Mouse (Mus musculus) gonadal fat pad, adult 2 months (tissue): ENCODE results near the gene Arl8b. TPM values are rescaled to one million over a fixed set of nuclear protein-coding genes. Genes with fewer than 3 reads are reported as not detected.

Experiments used
- DNase-seq: peaks from one replicate; pipeline ENCODE4 v3.0.0-alpha.2; 2012; ENCODE audit warnings: low read depth
- polyA plus RNA-seq: library from polyadenylated mRNA; depleted of rRNA; stranded (reverse); fragments of >200 nt; gene quantifications from 2 replicates; pipeline ENCODE4 v1.2.3, GENCODE M21; 2012; rRNA removed

Arl8b gene
- 22.0 and 26.3 TPM in 2 replicates for polyA plus RNA-seq

DNA sequence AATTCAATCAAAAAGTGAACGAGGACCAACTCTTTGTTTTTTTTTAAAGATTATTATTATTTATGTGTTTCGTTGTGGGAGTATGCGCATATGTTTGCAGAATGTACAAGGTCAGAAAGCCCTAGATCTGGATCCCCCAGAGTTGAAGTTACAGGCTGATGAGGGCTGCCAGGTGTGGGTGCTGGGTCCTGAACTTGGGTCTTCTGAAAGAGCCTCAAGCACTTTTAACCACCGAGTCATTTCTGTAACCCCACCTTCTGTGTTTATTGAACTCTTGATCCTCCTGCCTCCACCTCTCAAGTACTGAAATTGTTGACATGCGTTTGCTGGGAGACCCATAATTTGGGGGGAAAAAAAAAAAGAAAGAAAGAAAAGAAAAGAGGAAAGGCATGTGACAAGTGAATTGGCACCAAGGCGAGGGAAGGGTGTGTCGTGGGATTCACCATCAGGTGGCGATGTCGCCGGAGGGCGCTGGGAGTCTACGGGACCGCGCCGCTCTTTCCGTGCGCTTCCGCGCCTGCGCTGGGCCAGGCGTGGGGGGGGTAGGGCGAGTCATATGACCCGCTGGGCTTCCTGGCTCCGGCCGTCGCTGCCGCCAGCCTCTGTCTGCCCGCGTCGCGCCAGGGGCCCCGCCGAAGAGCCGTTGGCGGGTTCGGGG lies at the start of gene Arl8b:
TSS of gene Arl8b (plus strand) at position 574 of the 658 bp plus-strand sequence.
- no peak for DNase-seq

DNA sequence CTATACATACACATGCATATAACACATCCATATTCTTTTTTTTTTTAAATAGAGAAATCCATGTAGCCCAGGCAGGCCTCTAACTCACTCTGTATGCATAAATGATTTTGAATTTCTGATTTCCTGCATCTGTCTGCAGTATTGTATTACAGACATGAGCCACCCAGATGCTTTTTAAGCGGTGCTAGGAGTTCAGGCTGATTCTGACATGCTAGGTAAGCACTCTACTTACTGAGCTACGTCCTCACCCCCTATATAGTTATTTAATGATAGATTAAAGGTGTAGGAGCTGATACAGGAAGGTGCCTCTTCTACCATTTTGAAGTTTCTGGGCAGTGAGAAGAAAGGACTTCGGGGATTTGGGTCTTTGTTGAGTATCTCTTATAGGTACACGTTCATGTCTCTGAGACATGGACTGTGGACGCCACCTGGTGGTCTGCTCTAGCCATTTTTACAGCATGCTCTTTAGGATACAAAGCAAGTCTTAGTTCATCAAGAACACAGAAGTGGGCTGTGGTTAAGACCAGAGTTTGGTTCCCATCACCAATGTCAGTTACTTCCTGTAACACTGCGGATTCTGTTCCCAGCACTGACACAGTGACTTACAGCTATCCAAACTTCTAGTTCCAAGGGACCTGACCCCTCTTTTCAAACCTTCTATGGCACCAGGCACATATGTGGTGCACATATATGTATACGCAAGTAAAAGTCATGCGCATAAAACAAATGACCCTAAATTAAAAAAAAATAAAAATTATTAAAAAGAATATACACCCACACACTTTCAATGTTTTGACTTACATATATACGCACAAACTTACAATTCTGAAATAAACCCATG lies 46.8 kb upstream of the Arl8b start:
- no peak for DNase-seq

DNA sequence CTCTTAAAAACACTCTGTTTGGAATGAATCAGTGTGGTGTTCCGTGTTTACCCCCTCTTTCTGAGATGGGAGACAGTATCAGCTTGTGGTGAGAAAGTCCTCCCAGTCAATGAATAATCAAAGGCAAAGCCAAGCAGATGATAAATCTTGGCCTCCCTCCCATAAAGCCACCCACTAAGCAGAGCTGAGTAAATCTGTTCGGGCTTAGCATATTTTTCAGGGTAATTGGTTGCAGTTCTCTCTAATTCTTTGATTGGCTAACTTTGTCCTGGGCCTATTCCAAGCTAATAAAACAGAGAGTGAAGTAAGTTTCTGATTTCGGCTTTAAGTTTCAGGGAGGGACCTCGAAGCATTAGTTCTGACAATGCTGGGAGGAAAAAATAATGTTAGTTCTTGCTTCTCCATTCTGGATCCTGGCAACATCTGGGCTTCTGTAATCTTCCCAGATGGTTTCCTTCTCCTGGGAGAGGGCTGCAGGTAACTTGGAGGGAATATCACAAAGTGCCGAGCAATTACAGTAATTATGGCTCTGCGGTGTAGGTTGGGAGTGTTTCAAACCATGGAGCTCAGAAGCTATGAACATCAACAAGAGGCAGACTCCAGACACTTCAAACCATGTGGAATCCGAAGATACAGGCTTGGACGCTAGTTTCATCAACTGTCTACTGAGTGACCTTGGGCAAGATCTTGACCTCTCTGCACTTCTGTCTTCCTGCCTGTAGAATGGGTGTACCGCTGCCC lies 44.3 kb upstream of the Arl8b start:
- DNase-seq: peak; percentile 38

DNA sequence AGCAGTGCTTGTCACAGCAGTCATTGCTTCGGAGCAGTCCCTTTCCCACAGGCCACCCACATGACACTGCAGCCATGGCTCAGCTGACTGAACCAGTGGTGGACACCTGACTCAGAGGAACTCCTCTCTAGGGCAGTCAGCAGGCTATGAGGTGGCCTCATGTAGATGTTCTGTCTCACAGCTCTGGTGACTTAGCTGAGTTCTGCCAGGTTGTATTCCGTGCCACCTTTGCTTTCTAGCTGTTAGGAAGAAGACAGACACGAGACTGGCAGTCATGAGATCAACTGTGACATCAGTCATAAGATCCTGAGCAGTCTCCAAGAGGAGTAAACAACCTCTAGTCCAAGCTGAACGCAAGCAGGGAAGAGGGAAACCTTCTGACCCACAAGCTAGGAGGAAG lies 42.3 kb upstream of the Arl8b start:
- no peak for DNase-seq

DNA sequence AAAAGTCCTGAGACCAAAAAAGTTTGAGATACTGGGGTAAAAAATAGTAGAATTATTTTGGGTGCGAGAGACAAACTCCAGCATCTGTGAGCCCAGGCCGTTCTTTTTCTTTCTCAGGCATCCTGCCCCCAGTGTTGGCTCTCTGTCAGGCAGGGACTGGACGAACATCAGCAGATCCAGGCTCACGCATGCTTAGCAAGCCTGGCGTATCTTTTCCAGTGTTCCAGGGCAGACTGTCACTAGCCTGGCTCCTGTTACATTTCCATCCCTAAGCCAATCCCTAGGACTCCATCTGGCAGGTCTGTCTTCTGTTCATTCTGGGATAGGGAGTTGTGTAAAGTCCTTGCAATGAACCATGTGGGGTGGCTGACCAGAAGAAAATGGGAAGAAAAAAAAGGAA lies 39.2 kb upstream of the Arl8b start:
- no peak for DNase-seq

DNA sequence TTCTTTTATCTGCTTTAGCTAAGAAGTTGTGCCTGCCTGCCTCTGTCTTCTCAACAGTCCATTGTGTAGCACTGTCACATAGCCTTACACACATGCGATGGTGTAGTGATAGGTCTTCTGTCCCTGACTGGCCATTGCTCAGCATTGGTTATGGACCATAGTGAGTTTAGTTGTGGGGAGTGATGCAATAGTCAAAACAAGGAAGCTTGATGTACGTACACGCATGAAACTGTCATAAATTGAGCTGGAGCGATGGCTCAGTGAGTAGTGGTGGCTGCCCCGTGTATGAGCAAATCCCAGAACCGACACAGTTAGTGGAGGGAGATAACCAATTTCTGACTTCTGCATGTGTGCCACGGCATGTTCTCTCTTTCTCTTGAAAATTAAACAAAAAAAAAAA lies 31.6 kb upstream of the Arl8b start:
- DNase-seq: no peak

DNA sequence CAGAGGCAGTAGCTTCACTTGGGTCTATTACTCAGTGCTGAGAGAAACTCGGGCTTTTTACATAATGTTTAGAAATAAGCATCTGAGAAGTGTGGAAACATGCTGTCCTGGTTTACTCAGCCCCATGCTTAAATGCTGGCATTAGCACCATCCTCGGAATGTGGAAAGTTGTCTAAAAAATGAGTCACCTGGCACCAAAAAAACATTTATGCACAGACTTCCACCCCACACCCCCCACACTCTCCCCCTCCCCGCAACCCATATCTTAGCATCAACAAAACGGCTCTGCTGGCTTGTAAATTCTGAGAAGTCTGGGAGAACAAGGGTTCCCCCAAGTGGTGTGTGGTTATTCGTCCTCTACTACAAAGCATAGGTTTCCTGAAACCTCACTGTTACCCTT lies 30.5 kb upstream of the Arl8b start:
- no peak for DNase-seq

DNA sequence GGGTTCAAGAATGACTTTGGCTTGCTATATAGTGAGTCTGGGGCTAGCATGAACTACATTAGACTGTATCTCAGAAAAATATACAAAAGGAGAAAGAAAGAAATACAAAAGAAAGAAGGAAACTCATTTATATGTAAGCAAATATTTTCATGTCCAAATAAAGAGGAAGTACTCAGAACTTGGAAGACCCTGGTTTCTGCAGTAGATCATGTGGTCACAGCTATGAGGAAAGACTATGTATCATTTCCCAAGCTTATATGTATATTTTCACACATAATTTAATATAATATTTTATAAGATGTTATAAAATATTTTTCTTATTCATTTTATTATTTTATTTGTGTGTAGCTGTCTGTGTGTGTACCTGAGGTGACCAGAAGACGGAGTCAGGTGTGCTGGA lies 29.4 kb upstream of the Arl8b start:
- no peak for DNase-seq

DNA sequence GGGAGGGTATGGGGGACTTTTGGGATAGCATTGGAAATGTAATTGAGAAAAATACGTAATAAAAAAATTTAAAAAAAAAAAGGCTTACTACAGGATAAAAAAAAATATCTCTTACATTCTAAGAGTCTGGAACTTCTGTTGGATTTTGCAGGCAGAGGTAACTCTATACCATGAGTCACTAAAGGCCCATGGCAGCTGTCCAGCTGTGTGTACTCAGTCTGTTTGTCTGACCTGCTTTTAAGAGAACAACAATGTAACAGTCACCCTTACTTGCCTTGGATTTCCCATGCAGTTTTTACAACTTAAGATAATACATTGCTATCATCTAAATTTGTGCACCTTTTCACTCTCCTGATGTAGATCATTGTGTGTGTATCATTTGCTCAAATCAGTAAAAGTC lies 28.5 kb upstream of the Arl8b start:
- DNase-seq: no peak

DNA sequence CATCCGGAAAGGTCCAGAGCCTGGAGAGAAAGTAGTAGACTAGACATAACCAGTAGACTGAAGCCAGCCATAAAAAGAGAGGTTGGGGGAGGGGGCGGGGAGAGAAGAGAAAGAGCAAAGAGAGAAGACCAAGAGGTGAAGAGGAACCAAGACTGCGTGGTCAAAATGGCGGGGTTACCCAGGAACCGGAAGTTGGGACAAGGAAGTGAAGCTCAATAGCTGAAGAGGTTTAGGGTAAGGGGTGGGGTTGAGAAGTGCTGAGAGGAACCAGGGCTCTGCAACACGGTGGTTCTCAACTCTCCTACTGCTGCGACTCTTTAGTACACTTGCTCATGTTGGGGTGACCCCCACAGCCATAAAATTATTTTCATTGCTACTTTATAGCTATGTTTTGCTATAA lies 27.0 kb upstream of the Arl8b start:
- no peak for DNase-seq

DNA sequence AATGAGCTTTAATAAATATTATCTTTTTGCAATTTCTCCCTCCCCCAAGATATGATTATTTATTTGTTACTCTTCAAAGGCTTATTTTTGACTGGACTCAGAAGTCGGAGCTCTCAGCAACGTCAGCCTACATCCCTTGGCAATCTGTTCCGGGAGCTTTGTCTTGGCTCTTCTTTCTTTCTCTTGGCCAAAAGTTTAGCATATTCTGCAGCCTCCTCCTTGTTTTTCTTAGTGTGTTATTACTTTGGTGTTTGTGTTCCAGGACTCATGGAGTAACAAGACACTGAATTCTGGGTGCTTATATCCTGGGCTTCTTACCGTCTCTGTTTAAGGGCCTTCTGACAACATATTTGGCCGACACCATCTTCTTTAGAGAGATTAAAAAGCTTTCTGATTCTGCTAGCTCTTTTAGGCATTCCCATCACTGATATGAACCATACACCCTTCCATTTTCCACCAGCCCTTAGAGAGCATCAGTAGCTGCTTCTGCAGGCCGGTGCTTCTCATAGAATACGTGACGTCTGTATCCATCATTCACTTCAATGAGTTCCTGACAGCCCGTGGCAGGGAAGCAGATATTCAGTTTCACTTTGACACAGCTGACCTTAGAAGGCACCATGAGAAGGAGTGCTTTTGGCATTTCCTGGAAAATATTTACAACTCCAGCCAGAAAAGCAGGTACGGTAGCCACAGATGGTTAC lies 23.8 kb upstream of the Arl8b start:
- no peak for DNase-seq

DNA sequence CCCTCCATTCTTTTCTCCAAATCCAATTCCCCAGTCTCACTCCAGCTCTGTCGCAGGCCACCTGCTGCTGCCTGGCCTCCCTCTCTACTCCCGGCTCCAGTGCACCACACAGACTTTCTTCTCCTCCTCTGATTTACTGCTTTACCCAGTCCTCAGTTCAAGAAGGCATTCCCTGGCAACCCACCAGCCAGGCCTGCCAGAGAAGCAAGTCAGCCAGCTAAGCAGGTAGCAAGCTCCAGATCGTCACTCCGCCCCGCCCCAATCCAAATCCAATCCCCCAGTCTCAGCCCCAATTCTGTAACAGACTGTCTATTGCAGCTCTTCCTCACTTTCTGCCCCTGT lies 23.2 kb upstream of the Arl8b start:
- no peak for DNase-seq

DNA sequence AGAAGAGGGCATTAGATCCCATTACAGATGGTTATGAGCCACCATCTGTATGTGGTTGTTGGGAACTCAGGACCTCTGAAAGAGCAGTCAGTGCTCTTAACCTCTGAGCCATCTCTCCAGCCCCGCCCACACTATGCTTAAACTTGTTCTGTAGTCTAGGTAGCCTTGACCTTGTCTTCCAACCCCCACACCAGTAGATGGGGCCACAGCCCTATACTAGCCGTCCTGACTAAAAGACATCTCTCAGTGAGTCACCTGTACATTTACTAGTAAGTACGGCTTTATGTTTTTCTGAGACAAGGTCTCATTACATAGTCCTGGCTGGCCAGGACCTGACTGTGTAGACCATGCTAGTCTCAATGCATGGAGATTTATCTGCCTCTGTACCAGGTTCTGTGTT lies 12.0 kb upstream of the Arl8b start:
- DNase-seq: no peak

DNA sequence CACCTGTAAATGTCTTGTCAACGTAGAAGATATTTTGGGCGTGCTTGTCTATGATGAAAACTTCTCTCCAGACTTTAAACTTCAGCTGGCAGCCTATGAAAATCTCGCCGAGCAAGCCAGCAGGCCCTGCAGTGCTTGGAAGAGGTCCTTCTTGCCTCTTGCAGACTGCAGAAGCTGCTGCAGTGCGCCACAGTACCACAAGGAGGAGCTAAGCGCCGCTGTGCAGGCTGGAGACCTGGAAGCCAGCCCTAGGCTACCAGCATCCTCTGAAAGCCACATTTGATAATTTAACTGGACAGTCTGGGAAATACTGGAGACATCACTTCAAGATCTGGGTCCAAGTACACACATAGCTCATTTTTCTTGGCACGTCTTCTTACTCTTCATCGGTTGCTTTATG lies 10.0 kb upstream of the Arl8b start:
- no peak for DNase-seq

DNA sequence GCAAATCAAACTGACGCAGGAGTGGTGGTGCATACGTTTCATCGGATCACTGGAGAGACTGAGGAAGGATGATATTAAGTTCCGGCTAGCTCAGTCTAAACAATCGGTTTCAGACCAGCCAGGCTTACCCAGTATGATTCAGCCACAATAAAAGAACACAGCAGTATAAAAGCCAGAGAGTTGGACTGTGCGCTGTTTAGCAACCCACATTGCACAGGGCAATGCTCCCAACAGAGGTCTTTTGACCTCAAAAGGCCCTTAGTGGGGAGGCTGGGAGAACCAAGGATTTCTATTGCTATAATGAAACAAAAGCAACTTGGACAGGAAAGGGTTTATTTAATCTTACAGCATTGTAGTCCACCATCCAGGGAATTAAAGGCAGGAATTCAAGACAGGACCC lies 9.4 kb upstream of the Arl8b start:
- DNase-seq: no peak

DNA sequence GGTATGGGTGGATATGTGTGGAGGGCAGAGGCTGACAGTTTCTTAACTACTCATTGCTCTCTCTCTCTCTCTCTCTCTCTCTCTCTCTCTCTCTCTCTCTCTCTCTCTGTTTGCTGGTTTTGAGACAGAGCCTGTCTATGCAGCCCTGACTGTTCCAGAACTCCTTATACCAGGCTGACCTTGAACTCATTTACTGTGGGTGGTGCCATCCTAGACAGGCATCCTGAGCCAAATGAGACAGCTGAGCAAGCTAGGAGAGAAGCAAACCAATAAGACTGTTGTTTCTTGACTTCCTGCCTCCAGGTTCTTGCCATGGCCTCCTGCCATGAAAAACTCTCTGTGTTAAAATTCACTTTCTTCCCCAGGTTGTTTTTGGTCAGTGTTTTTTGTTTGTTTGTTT lies 6.6 kb upstream of the Arl8b start:
- DNase-seq: no peak

DNA sequence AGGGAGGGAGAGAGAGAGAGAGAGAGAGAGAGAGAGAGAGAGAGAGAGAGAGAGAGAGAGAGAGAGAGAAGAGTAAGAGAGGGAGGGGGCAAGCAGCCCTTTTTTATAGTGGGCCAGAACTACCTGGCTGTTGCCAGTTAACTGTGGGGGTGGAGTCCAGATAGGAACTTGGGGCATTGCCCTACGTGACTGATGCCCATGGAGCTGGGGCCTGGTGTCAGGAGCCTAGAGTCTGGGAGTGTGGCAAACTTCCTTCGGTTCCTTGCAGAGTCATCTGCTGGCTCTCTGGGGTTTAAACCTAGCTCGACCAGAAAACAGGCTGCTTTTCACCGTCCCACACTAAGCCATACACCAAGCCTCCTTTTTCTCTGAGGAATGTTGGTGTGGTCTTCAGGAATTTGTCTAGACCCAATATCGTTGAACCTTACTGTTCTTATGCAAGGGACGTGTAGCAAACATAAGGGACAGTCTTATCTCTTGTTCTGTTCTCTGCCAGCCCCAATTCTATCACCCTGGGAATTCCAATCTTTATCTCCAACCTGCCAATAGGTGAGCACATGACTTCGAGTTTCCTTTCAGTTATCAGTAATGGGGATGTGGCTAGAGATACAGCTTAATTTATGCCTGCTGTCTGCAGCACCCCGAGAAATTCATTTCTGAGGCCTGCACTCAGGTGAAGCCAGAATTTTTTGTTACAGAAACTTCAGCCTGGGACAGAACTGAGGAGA lies 5.2 kb upstream of the Arl8b start:
- DNase-seq: no peak

DNA sequence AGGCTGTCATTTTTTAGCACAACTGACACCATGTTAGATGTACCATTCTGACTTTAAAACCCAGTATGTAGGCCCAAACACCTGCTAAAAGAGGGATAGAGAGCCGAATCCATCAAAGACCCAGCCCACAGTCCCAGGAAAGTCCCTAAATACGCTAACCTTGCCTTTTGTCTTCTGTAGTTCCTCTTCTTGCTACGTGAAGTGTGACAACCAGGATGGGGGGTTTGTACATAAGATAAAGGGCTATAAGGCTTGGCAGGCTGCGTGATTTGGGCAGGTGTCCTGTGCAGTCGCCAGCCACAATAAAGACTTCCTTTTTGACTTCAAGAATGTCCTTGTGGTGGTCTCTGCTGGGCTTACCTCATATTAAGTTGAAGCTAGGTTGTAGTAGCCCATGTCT lies 4.5 kb upstream of the Arl8b start:
- no peak for DNase-seq

DNA sequence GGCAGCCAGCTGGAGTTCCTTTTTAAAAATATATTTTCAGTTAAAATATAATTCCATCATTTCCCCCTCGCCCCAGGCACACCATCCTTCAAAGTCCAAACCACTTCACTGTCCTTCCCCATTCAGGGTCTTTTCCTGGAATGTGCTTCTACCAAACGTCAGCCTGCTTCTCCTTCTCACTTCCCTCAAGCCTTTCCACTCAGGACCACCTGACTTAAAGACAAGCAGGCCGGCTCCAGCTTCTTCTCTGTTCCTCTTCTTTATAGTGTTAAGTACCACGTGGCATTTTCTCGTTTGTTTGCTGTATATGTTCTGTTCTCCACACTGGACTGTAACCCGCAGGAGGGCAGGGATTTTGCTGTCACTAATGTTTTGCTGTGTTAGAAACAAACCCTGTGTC lies 1.0 kb upstream of the Arl8b start:
- DNase-seq: no peak

DNA sequence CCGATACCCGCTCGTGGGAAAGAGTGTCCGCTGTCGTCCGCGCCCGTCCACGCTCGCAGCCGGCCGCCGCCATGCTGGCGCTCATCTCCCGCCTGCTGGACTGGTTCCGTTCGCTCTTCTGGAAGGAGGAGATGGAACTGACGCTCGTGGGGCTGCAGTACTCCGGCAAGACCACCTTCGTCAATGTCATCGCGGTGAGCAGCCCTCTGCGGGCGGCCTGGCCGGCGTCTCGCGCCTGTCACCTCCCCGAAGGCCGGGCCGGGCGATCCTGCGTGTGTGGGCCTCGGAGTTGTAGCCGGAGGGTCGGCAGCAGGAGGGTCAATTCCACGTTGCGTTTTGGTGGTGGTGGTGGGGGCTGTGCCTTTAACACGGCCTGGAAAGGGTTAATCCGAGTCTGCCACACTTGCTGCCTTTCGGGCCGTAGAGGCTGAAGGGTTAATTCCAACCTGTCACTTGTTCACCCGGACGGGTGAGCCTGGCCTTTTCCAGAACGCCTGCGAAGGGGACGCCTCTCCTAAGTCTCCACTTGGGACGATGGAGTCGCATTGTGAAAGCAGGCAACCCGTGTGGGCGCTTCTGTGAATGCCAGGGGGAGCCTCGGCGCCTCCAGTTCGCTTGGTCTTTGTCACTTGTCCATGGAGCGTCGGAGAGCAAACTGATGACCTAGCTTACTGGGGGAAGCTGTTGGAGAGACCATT lies 434 bp downstream of the Arl8b start:
- DNase-seq: no peak

DNA sequence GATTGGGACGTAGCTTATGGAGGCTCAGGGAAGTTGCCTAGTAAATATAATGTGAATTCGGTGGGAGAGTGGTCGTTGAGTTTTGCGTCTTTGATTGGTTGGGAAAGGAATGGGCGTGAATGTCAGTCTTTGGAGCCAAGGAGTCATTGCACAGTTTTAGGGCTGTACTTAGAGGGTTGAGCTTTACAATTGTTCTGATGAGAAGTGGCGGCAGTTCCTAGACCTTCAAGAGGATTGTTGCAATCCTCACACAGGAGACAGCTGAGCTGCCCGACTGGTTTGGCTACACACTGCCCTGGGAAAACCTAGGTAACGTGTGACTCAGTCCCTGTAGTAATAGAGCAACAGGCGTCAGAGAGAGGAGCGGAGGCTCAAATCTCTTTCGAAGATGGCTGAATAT lies 1.2 kb downstream of the Arl8b start:
- no peak for DNase-seq
